Mouse (Mus musculus) adrenal gland (tissue): Measurements from ENCODE around the gene Krt12.

ENCODE experiments used
- intact Hi-C: fragments of 180-260 bp; cut with DNase I; formaldehyde crosslinking; loops from one replicate; pipeline ENCODE4 v1.15.1; 2025

The Krt12 gene

GRCm38 (mm10) chr11:99398832-99399231, 23.2 kb downstream of the Krt12 start:
- intact Hi-C loops = no loop called here

DNA sequence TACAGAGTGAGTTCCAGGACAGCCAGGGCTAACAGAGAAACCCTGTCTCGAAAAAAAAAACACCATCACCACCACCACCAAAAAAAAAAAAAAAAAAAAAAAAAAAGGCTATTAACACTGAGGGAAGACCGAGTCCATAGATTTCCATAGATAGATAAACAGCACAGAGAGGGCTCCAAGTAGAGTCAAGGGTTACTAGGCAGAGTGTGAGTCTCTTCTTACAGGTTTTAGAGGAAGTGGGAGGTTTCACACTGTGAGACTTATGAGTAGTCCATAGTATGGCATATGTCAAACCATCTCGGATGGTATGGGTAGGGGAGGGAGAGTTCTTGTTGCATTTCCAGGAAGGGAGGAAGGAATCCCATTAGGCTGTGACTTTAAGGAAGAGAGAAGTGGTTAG, 24.0 kb downstream of the Krt12 start:
- intact Hi-C loops = no loop called here

DNA sequence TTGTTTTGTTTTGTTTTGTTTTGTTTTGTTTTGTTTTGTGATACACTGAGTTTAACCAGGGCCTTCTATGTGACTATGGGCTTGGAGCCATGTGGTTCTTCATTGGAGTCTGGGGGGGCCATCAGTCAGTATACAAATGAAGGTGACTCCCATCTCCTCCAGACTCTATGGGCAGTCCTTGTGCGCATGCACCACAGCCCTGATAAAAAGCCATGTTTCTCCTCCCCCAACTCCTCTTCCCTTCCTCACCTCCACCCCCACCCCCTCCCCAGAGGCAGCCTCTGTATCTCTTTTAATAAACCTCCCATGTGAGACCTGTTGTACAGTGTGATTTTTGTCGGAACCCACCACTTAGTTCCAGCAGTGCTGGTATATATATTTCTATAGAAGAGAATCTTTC, 25.4 kb downstream of the Krt12 start:
- intact Hi-C loops = no loop called here

- intact Hi-C loops = no loop called here
Measured at GRCm38 (mm10) chr11:99396034-99396433, 26.0 kb downstream of the Krt12 start.

DNA sequence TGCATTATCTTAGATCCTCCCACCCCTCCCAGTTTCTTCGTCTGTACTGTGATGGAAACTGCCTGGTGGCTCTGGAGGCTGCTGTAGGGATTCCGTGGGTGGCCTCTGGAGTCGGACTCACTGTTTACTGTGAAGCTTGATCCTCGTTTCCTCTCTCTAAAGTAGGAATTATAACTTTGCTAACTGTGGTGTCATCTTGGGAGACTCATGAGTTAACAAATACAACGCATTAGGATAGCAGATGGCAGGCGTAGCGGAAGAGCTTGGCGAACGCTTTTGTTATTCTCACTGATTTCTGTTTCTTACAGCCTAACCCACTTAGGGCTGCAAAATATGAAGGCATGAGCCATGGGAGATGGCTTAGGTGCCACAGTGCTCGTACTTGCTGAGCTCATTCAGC, 29.6 kb downstream of the Krt12 start:
- intact Hi-C loops = no loop called here

DNA sequence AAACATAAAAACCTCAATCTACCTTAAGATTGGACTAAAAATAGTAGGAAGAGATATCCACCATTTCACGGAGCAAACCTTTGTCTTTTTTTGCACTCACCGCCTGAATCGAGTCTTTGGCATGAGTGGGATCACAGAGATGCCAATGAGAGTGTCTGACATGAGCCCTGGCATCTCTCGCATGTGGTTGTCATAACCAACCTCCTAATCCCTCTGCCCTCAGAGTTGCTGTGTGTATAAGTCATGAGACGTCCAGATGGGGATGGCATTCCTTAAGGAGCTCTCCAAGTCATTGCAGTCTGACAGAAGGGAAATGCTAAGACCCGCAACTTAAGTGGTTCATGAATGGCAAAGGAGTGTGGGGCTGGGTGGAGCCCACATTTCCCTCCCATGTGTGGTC, 30.7 kb downstream of the Krt12 start:
- intact Hi-C loops = no loop called here

DNA sequence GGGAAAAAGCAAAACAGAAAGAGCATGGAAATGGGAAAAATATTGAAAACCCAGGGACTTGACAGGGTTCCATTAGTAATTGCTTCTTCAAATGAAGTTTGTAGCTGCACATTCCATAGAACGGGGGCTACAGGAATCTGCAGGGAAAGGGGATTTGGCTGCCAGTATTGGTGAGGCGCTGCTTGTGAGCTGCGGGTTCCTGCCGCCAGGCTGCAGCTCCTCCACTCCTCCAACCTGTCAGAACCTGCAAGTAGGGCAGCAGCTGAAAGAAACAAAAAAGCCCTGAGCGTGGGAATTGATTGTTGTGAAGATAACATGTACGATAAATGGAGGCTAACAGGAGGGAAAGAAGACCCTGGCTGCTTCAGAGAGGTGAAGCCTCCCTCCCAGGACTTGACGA, 31.2 kb downstream of the Krt12 start:
- intact Hi-C loops = no loop called here

DNA sequence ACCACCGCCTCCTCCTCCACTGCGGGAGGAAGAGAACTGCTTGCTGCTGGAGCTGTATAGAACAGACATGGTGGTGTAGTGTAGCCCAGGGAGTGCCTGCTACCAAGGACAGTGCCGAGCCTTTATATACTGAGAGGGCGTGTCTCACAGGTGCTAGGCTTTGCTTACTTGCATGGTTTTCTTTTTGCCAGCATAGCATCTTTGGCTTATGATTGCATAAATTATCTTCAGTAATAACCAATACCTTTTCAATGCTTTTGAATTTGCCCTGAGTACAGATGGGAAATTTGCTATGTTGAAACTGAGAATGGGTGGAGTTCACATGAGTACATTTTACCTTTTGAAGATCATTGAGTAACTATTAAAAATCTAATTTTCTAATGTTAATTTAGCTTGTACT, 32.8 kb downstream of the Krt12 start, which contains the start of gene Krt10:
Gene Krt10 (minus strand): TSS at position 101 of the 400 bp plus-strand sequence.
- intact Hi-C loops = no loop called here

DNA sequence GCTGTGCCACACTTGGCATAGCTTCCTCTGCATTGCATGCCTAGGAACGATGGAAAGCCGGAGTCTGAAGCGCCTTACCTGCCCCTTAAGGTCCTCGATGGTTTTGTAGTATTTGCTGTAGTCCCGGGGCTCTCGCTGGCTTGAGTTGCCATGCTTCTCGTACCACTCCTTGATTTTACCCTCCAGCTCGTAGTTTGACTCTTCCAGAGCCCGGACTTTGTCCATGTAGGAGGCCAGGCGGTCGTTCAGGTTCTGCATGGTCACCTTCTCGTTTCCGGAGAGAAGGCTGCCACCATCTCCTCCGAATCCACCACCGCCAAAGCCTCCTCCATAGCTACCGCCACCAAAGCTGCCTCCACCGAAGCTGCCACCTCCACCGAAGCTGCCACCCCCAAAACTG, 33.4 kb downstream of the Krt12 start:
- intact Hi-C loops = no loop called here

DNA sequence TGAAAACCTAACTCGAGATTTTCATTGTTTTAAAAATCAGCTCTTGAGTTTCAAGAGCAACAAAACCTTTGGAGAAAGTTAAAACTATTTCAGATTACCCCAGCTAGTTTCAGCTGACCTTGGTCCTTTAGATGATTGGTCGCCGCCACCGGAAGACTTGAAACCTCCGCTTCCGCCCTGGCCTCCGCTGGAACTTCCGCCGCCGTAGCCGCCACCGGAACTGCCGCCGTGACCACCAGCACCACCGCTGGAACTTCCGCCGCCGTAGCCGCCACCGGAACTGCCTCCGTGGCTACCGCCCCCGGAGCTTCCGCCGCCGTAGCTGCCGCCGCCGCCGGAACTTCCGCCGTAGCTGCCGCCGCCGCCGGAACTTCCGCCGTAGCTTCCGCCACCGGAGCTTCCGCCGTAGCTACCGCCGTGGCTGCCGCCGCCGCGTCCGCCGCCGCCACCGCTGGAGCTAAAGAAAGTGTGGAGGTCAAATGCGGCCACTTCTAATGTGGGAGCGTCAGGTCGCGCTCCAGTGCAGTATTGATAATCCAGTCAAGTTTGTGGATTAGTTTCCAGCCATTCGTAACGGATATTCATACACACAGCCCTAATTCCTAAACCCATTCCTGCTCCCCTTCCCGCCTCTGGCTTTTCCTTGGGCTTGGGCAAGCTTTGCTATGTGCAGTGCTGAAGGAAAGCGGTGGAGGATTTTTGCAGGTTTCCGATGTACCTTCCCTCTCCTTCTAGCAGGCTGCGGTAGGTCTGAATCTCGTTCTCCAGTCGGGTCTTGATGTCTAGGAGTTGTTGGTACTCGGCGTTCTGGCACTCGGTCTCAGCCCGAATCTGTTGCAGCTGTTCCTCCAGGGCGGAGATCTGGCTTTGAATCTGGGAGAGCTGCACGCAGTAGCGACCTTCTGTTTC, 36.0 kb downstream of the Krt12 start:
- intact Hi-C loops = no loop called here

GRCm38 (mm10) chr11:99379568-99379967, 42.5 kb downstream of the Krt12 start:
- intact Hi-C loops = loop anchor here (2.0 to 5.0 kb wide), 2 partner anchors 83 to 918 kb away; no protein-coding TSS in a partner anchor

- intact Hi-C loops = loop anchor here (5.0 kb wide), 1 partner anchor 922 kb away; no protein-coding TSS in a partner anchor
Measured at GRCm38 (mm10) chr11:99374803-99375202, 47.3 kb downstream of the Krt12 start, which contains the start of gene Krt28. Gene Krt28 (minus strand): TSS chr11:99374903.

DNA sequence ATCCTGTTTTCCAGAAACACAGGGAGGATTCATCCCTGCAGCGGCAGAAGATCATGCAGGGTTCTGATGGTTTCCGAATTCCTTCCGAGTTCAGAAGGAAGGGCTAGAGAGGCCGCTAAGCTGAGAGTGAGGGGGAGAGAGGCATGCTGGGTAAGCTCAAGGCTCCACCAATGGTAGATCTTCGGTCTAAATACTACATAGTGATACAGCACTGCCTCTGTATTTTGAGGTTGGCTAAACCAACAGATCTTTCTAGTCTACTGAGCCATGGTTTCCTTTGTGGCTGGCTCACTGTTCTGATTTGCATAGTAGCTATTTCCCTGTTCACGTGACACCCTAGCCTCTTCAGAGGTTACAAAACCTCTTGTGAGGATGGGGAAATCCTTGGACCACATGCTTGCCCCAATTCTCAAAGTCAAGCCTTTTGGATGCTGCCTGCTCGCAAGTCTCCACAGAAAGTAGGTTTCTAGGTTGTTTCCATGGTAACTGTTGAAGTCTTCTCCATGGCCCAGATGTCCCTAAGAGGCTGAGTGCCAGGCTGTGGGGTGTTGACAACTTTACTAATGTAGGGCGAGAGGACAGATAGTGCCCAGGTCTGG, 52.1 kb downstream of the Krt12 start:
- intact Hi-C loops = loop anchor here (5.0 kb wide), 1 partner anchor 58 kb away; no protein-coding TSS in a partner anchor

DNA sequence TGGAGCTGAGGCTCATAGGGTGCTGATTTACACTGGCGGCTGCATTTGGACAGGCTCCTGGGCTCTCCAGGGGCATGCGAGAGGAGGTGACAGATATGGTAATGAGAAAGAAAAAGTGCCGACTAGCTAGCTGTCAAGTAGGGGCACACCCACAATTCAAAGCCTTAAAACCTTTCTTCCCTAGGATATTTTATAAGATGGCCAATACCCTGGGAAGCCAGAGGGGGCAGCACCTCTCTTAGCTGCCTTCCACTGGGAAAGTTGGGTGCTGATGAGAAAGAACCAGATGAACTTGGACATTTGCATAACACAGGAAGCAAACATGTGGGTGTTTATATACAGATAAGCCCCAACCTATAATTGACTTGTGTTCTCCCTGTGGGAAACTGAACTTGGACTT, 52.8 kb downstream of the Krt12 start:
- intact Hi-C loops = loop anchor here (5.0 kb wide), 1 partner anchor 57 kb away; no protein-coding TSS in a partner anchor

GRCm38 (mm10) chr11:99366791-99367190, 55.3 kb downstream of the Krt12 start:
- intact Hi-C loops = loop anchor here (5.0 kb wide), 1 partner anchor 54 kb away; no protein-coding TSS in a partner anchor
